Mouse (Mus musculus) lung, postnatal 25 days (tissue): Measurements from ENCODE around the gene Zfp335.

ENCODE experiments used
- DNase-seq: peaks from one replicate; pipeline ENCODE4 v3.0.0; 2022; ENCODE audit warnings: low spot score

Gene Zfp335

DNA sequence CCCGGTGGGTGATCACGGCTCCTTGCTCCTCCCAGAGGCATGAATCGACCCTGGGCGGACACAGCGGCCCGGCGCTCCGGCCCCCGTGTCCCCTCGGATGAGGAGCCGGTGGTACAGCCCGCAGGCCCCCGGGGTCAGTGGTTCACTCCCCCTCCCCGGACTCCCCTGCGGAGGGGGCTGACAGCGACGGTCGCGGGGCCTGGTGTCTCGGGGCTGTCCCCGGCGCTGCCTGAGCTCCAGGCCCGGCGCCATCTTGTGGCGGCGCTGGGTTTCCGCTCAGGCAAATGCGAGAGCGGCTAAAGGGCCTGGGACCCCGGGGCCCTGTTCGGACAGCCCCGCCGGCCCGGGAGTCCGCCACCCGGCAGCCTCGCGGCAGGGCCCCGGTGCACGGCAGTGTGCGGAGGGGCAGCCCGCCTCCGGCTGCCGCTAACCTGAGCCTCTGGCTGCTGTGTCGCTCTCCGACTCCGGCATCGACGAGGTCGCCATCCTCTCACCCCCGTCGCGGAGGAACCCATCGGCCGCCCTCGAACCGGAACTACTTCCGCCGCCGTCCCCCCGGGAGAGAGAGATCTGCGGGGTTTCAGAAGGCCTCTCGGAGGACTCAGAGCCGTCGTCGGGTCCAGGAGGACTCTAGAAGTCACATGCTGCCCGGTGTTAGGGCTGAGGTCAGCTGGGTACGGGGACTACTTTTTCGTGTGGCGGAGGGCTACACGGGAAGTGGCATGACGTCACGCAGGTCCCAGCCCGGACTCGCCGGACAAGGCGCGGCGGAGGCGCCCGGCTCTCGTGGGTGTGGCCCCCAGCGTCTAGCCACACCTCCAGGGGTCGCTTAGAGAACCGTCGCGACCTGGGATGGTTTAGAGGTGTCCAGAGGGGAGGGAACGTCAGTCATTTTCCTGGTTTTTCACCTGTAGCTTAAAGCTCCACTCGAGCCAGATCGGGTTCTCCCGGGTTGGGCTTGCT lies at the start of gene Zfp335:
Gene Zfp335 (minus strand): TSS at position 672 of the 963 bp plus-strand sequence.
- DNase-seq = peak; percentile 92

DNA sequence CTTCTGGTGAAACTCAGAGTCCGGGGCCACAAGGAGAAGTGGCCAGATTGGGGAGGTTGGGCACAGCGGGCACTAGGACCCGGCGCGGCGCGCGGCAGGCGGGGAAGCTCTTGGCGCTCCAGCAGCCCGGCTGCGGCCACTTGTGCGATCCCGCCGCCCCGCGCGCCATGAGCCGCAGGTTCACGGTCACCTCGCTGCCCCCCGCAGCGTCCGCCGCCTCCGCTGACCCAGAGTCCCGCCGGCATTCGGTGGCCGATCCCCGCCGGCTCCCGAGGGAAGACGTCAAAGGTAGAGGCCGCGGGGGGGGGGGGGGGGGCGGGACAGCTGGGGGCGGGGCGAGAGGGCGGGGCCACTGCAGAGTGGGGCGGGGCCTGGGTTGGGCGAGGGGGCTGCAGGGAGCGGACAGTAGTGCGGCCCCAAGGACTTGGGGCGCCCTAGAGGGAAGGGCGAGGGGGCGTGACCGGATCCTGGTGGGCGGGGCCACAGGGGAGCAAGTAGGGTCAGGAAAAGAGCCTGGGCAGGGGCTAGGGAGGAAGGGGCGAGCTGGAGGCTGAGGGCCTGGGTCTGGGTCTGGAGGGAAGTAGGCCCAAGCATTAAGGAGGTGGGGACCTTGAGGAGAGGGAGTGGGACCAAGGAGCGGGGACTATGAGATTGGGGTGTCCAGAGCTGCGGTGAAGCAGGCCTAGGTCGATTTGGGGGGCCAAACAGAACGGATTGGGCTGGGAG lies 49.3 kb upstream of the Zfp335 start, which contains the start of gene Slc12a5:
Gene Slc12a5 (plus strand): TSS at position 87 of the 726 bp plus-strand sequence.
- DNase-seq = peak; percentile 42

- DNase-seq = no peak
These were observed 46.2 kb upstream of the Zfp335 start for GRCm38 (mm10) chr2:164957548-164958315.

DNA sequence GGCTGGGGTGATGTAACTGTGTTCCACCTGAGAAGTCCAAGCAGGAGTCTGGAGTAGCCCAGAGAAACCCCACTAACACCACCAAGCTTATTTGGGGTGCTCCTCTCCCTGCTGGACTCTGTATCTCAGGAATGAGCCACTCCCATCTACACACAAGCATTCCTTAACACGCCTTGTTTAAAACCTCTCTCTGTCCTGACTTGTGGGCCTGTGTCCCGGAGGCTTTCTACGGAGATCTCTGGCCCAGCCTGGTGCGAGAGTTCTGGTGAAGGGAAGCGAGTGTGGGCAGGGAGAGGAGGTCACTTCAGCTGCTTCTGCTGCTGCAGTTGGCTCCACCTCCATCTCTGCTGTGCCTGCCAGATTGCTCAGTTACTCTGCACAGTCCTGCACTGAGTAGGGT lies 44.6 kb upstream of the Zfp335 start:
- no peak for DNase-seq

DNA sequence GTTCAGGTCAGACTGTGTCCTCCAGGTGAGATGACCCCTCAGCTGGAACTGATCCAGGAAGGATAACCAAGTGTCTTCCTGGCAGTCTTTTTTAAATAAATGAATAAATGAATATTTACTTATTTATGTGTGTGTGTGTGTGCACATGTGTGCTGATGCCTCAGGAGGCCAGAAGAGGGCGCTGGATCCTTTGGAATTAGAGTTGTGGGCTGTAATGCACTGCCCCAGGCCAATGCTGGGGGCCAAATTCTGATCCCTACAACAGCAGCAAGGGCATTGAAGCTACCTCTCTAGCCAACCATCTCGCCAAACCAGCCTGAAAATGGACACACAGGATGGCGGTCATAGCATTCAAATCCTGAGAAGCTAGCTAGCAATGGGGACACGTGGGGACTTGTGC lies 44.2 kb upstream of the Zfp335 start:
- DNase-seq = no peak

GRCm38 (mm10) chr2:164953224-164953623 lies 41.7 kb upstream of the Zfp335 start:
- DNase-seq = peak; percentile 63

DNA sequence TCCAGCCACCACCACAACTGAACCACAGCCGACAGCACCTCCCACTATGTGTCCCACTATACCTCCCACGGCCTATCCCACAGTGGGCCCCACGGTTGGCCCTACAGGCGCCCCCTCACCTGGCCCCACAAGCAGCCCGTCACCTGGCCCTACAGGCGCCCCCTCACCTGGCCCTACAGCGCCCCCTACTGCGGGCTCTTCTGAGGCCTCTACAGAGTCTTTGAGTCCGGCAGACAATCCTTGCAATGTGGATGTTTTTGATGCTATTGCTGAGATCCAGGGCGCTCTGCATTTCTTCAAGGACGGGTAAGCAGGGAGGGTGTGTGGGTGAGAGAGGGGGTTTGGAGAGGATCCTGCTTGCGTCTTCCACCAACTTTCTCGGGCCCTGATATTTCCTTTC lies 40.9 kb upstream of the Zfp335 start:
- no peak for DNase-seq

DNA sequence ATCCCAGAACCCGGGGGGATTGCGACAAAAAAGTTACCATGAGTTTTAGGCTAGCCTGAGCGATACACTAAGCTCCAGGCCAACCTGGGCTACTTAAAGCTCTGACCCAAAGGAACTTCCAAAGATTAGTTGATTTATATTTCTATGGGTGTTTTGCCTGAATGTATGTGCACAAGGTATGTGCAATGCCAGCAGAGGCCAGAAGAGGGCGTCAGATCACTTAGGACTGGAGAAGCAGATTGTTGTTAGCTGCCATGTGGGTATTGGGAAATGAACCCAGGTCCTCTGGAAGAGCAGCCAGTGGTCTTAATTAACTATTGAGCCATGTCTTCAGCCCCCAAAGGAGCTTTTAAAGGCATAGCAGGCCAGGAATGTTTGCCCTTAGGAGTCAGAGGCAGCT lies 40.2 kb upstream of the Zfp335 start:
- no peak for DNase-seq

- DNase-seq = no peak
These were observed 38.9 kb upstream of the Zfp335 start for GRCm38 (mm10) chr2:164950501-164950900.

- DNase-seq = no peak
These were observed 37.4 kb upstream of the Zfp335 start for GRCm38 (mm10) chr2:164948962-164949361.

GRCm38 (mm10) chr2:164947930-164948329 lies 36.4 kb upstream of the Zfp335 start:
- no peak for DNase-seq

- no peak for DNase-seq
These were observed 35.9 kb upstream of the Zfp335 start for GRCm38 (mm10) chr2:164947506-164947905.

DNA sequence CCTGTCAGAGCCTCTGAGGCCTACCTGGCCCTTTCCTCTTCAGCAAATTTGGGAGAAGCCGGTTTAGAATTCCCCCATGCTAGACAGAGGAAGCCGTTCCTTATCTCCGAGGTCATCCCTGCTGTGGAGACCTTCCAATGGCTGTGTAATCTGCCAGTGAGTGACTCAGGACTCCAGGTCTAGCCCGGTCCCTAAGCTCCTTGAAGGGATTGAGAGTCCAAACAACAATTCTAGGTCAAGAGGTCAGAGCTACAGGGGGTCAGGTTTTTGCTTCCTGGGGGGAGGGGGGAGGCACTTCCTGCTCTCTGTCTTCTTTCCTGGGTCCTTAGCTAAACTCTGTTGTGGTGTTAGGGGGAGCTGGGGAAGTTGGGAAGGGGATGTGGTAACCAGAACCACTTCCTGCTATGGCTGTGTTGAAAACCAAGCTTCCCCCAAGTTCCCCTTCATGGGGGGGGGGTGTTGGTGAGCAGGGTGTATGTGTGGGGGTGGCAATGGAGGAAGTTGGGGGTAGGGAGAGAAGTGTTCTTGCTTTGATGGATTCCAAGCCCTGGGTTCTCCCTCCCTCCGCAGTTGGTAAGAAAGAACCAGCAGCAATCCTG lies 31.2 kb upstream of the Zfp335 start:
- peak; percentile 50 for DNase-seq

DNA sequence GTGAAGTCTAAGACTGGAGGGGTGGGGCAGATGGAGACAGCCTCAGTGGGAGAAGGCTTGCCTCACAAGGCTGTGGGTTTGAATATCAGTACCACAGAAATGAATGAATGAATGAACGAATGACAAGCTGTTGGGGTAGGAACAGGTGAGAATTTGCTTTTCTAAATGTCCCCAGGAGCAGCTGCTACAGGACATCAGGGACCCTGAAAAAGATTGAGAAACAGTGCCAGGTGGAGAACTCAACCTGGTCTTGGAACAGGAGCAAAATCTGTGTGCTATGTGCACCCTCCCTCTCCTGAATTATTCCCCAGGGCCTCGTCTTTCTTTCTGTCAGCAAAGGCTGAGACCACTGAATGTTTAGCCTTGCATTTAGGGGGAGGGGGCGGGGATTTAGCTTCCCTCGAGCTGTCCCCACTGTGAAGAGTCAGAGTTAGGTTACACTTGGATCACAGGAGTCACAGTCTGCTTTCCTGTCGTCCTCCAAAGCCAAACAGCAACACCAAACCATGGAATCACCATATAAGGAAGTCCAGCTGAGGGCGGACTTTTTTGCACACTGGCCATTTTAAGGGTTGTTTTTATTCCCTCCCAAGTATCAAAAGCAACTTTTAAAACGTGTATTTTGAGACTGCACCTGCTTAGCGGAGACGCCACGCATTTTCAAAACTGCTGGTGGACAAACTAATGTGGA lies 28.7 kb upstream of the Zfp335 start, which contains the start of gene Mmp9:
Gene Mmp9 (plus strand): TSS at position 641 of the 691 bp plus-strand sequence.
- no peak for DNase-seq

- DNase-seq = no peak
These were observed 27.5 kb upstream of the Zfp335 start for GRCm38 (mm10) chr2:164939106-164939505.

DNA sequence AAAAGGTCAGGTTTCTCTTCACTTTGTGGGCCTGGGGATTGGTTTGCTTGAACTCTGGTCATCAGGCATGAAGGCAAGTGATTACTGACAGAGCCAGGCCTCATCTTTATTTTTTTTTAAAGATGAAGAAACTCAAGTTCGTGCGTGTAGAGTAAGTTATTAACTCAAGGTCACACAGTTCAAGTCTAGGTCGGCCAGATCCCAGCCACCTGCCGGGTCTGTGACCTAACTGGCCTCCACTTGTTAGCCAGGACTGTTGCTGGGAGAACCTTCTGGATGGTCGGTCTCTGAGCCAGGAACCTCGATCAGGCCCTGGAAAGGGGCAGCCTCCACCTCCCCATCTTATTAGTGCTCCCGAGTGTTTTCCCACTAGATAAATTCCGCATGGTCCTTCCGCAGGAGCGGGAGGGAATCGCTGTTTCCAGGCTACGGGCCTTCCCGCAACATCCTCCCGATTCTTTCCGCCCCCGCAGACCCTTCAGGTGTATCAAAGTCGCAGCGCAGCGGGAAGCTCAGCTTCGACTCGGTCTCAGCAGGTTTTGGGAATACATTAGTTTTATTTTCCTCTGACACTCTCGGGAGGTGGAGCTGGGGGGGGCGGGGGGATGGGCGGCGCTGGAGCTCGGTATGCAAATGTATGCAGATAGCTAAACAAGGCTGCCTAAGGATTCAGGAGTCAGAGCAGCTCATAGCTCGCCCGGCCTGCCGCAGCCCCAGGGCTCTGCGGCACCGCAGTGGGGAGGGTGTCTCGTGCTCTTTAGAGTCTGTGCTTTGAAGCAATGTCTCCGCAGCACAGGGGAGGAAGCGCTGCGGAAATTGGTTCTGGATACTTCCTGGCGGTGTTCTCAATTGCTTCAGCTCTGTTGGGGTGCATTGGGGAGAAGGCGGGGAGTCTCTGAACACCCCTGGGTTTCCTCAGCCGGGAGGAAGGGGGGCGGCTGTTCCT lies 26.9 kb upstream of the Zfp335 start:
- DNase-seq = peak; percentile 34

- peak; percentile 24 for DNase-seq
These were observed 24.4 kb upstream of the Zfp335 start for GRCm38 (mm10) chr2:164935991-164936390.

DNA sequence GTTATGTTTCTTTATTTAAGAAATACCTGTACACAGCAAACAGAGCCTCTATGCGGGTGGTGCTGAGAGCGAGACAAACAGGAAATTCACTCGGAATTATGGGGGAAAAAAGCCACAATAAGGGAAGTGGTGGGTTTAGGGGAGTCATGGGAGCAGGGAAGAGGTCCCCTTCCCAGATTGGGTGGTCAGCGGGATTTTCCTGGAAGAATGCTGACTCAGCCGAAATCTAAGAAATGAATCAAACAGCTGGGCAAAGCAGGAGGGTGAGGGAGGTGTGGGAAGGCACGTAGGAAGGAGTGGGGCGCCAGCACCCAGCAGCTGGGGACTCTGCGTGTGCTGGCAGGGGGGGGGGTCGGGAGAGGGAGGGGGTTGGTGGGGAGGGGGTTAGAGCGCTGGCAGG lies 22.0 kb upstream of the Zfp335 start:
- no peak for DNase-seq

DNA sequence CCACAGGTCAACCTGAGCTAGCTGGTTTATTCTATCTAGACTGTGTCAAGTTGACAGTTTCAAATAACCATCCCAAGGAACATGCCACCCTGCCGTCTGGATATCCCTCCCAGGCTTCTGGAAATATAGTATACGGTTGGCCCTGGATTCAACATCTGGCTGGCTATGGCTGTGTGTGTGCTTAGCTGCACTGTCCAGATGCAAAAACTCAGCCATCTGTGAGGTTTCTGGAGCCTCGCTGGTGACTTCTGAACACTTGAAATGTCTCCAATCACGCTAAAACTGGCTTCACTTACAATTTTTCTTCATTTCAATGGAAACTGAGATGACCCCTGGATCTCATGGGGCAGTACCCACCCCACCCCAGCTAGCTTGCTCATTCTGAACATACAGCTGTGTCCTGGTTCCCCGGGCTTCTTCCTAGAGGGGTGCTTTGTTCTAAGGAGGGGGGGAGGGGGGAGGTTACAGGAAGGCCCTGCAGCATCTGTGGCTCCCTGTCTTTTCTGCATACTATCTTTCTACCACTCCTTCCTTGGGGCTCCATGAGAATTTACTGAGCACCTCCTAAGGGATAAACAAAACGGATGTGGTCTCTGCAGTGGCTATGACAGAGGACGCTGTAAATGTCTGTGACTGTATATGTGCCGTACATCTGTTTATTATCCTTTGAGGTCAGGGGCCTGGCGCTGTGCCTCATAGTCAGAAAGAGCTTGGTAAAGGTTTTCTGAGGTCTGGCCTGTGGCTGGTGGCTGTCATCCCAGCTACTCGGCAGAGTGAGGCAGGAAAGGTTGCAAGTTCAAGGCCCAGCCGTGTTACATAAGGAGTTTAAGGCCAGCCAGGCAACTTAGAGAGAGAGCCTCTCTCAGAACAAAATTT lies 19.4 kb upstream of the Zfp335 start:
- DNase-seq = no peak
